Mouse (Mus musculus): ENCODE measurements around the gene Slc22a16. TPM values are rescaled to one million over a fixed set of nuclear protein-coding genes. Genes with fewer than 3 reads are reported as not detected.

Gene Slc22a16
- total and polyA plus RNA-seq, 3 experiments, result not detected

DNA sequence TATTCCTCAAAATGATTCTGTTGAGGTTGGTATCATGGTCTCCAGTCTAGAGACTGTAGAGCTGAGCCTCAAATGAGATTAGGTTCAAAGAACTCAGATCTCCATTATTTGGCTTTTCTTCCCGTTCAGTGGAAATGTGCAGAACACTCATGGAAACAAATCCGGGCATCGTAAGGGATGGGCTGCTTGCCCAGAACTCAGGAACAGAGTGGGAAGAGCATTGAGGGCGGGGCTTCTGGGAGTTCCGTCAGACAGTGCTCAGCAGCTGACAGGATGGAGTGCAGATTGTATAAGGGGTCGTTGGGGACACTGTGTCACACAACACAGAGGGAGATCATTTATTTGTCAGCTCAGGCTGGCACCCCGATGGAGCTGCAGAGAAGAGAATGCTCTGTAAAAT is 22.1 kb downstream of the Slc22a16 start:
- Histone ChIP-seq H3K4me1 (ENCODE audit: control insufficient read depth in 1 of 2, insufficient read depth in 2 of 2, low read length in 2 of 2) (no peaks in the 10 kb centered on the region), H3K79me2 (ENCODE audit: control insufficient read depth, insufficient read depth, low read length, poor library complexity) (no peaks in the 10 kb centered on the region), H3K9me3 (replicated peaks; ENCODE audit: insufficient read depth, low read length) (no peaks in the 10 kb centered on the region), H3K4me3 (ENCODE audit: control insufficient read depth in 1 of 2, insufficient read depth in 1 of 2, low read depth in 2 of 2, low read length in 2 of 2) (no peak overlapping the region), H3K27ac (ENCODE audit: control insufficient read depth, low read depth, low read length) (no peak overlapping the region), H3K9ac (ENCODE audit: control insufficient read depth, low read depth, low read length, poor library complexity, severe bottlenecking) (no peak overlapping the region), H3K36me3 (ENCODE audit: control insufficient read depth in 1 of 2, insufficient read depth in 2 of 2, low read length in 2 of 2) (no peaks in the 10 kb centered on the region), H3K27me3 (ENCODE audit: control insufficient read depth in 1 of 2, insufficient read depth in 2 of 2, low read length in 2 of 2) (peaks cover 0 to 4% of the 10 kb centered on the region in 2 experiments; a peak in 2 of 4 replicates)
- no peak for TF ChIP-seq CHD2 (IDR thresholded peaks at IDR 0.05; ENCODE audit: low read length)
- no peak for DNase-seq (ENCODE audit: low read depth, low spot score)

DNA sequence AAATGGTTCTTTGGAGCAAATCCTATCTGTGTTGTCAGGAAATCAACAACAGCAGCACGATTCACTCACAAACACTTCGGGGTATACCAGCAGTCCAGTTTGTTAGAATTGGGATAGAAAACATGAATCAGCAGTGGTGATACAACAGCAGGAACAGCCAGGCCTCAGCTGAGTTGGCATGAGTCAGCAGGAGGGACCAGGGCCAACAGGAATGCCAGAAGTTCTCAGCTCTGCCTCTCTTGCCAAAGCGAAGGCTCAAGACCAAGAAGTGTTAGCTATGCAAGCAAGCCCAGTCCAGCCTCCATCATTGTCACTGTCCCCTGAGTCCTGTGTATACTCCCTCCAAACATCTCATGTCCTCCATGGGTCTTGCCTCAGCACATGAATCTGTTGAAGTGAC is 27.0 kb downstream of the Slc22a16 start:
- H3K79me2 ChIP-seq (ENCODE audit: control insufficient read depth, insufficient read depth, low read length, poor library complexity), result no peaks in the 10 kb centered on the region
- TF ChIP-seq NELFE (IDR thresholded peaks at IDR 0.05; ENCODE audit: low read depth, low read length) (no peak), EP300 (IDR thresholded peaks at IDR 0.05; ENCODE audit: low read depth in 1 of 2, low read length in 2 of 2) (no peak), E2F4 (IDR thresholded peaks at IDR 0.05; ENCODE audit: borderline replicate concordance, low read depth, low read length) (no peak), KAT2A (conservative IDR thresholded peaks at IDR 0.05; ENCODE audit: low read depth, low read length) (no peak), USF1 (IDR thresholded peaks at IDR 0.05; ENCODE audit: low read depth, low read length) (no peak), NRF1 (IDR thresholded peaks at IDR 0.05; ENCODE audit: insufficient read depth, low read depth, low read length, poor library complexity, severe bottlenecking) (no peak), GATA1 (IDR thresholded peaks at IDR 0.05; ENCODE audit: low read depth, low read length) (no peak), MYB (IDR thresholded peaks at IDR 0.05; ENCODE audit: low read depth, low read length) (no peak)
- no peak overlapping the region for H3K4me3 ChIP-seq (ENCODE audit: control insufficient read depth in 1 of 2, insufficient read depth in 1 of 2, low read depth in 2 of 2, low read length in 2 of 2)
- H3K27me3 ChIP-seq (ENCODE audit: control insufficient read depth in 1 of 2, insufficient read depth in 2 of 2, low read length in 2 of 2), result no peaks in the 10 kb centered on the region; a peak in 1 of 4 replicates
- H3K27ac ChIP-seq (ENCODE audit: control insufficient read depth, low read depth, low read length), result no peak overlapping the region
- H3K4me1 ChIP-seq (ENCODE audit: control insufficient read depth in 1 of 2, insufficient read depth in 2 of 2, low read length in 2 of 2), result no peaks in the 10 kb centered on the region
- no peak overlapping the region for H3K9ac ChIP-seq (ENCODE audit: control insufficient read depth, low read depth, low read length, poor library complexity, severe bottlenecking)
- H3K9me3 ChIP-seq (replicated peaks; ENCODE audit: insufficient read depth, low read length), result no peaks in the 10 kb centered on the region
- no peak for DNase-seq (ENCODE audit: low read depth, low spot score)
- no peaks in the 10 kb centered on the region for H3K36me3 ChIP-seq (ENCODE audit: control insufficient read depth in 1 of 2, insufficient read depth in 2 of 2, low read length in 2 of 2)

DNA sequence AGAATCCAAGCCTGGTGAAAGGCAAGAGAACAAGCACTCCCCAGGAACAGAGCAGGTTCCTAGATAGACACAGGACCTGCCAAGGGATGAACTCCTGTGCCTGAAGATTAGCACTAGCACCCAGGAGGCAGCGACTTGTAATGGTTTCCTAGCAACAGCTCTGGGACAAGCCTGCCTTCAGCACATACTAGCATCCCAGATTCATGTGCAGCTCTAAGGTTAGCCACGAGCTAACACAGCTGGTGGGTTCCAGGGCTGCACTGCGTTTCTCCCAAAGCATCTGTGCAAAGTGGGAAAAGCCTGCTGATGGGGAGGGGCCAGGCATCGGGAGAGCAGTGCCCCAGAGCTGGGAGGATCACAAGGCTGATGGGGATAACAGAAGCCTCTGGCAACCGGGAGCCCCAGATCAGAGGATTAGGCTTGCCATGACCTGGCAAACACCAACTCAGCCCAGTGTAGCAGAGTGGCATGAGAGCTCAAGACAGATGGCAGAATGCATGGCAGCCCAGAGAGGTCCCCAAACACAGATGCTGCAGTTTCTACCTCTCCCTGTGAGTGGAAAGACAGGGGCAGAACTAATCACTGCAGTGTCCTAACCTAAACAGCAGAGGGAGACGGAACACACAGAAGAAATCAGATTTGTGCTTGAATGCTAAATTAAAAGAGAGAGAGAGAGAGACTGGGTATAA is 34.7 kb downstream of the Slc22a16 start:
- H3K9me3 ChIP-seq (replicated peaks; ENCODE audit: insufficient read depth, low read length), result no peaks in the 10 kb centered on the region
- no peaks in the 10 kb centered on the region for H3K4me1 ChIP-seq (ENCODE audit: control insufficient read depth in 1 of 2, insufficient read depth in 2 of 2, low read length in 2 of 2)
- no peaks in the 10 kb centered on the region for H3K79me2 ChIP-seq (ENCODE audit: control insufficient read depth, insufficient read depth, low read length, poor library complexity)
- H3K27ac ChIP-seq (ENCODE audit: control insufficient read depth, low read depth, low read length), result no peak overlapping the region
- peaks cover 0 to 2% of the 10 kb centered on the region in 2 experiments; a peak in 1 of 4 replicates for H3K27me3 ChIP-seq (ENCODE audit: control insufficient read depth in 1 of 2, insufficient read depth in 2 of 2, low read length in 2 of 2)
- H3K9ac ChIP-seq (ENCODE audit: control insufficient read depth, low read depth, low read length, poor library complexity, severe bottlenecking), result no peak overlapping the region
- TF ChIP-seq MAFK (IDR thresholded peaks at IDR 0.05; ENCODE audit: borderline replicate concordance, low read depth, low read length) (no peak), JUND (IDR thresholded peaks at IDR 0.05; ENCODE audit: low read depth, low read length) (no peak), POLR2AphosphoS5 (IDR thresholded peaks at IDR 0.05; ENCODE audit: borderline replicate concordance, low read depth, low read length) (no peak), RAD21 (IDR thresholded peaks at IDR 0.05; ENCODE audit: low read depth, low read length) (peak; percentile 3; the same call in 1 of the 2 replicates), CTCF (IDR thresholded peaks at IDR 0.05 in 2 of 3, conservative IDR thresholded peaks at IDR 0.05 in 1 of 3; ENCODE audit: control insufficient read depth in 1 of 3, insufficient read depth in 1 of 3, low read depth in 2 of 3, low read length in 3 of 3, poor library complexity in 1 of 3, severe bottlenecking in 1 of 3) (peak in 1 of 3 experiments; percentile 15; a peak in 1 of 6 replicates), E2F4 (IDR thresholded peaks at IDR 0.05; ENCODE audit: borderline replicate concordance, low read depth, low read length) (no peak)
- H3K4me3 ChIP-seq (ENCODE audit: control insufficient read depth in 1 of 2, insufficient read depth in 1 of 2, low read depth in 2 of 2, low read length in 2 of 2), result no peak overlapping the region
- H3K36me3 ChIP-seq (ENCODE audit: control insufficient read depth in 1 of 2, insufficient read depth in 2 of 2, low read length in 2 of 2), result no peaks in the 10 kb centered on the region
- no peak for DNase-seq (ENCODE audit: low read depth, low spot score)

Measured in MEL (cell line).